Mouse (Mus musculus): ENCODE results near the gene Pced1b. TPM values are rescaled to one million over a fixed set of nuclear protein-coding genes. Genes with fewer than 3 reads are reported as not detected.

Gene Pced1b
- polyA plus RNA-seq, 1 experiment from 2014 or later = 5.5 TPM

GRCm38 (mm10) chr15:97278340-97278948, 31.5 kb downstream of the Pced1b start:
- DNase-seq (no peak), ATAC-seq (ENCODE audit: insufficient read depth) (no peak)
- H3K27ac ChIP-seq (ENCODE audit: low read depth) = no peak overlapping the region
- no peak overlapping the region for H3K9ac ChIP-seq
- no peak overlapping the region for H3K4me3 ChIP-seq (ENCODE audit: low read depth, low read length)
- H3K4me2 ChIP-seq = no peak overlapping the region
- no peaks in the 10 kb centered on the region; the same call in 1 of the 2 replicates for H3K4me1 ChIP-seq (ENCODE audit: insufficient read depth)
- 88% methylated on average over 9 of the region's 9 CpGs for WGBS
- H3K9me3 ChIP-seq (ENCODE audit: low read depth, low read length) = no peaks in the 10 kb centered on the region
- no peaks in the 10 kb centered on the region for H3K27me3 ChIP-seq (ENCODE audit: insufficient read depth, low read length)
- TF ChIP-seq CTCF (IDR thresholded peaks at IDR 0.05; ENCODE audit: low read depth) = no peak
- no peaks in the 10 kb centered on the region for H3K36me3 ChIP-seq (ENCODE audit: insufficient read depth)

- Histone ChIP-seq H3K36me3 (ENCODE audit: insufficient read depth) (no peaks in the 10 kb centered on the region), H3K4me3 (ENCODE audit: low read depth, low read length) (no peak overlapping the region), H3K9me3 (ENCODE audit: low read depth, low read length) (no peaks in the 10 kb centered on the region), H3K9ac (no peak overlapping the region), H3K27me3 (ENCODE audit: insufficient read depth, low read length) (no peaks in the 10 kb centered on the region), H3K4me2 (no peak overlapping the region), H3K4me1 (ENCODE audit: insufficient read depth) (no peaks in the 10 kb centered on the region; the same call in 1 of the 2 replicates), H3K27ac (ENCODE audit: low read depth) (no peak overlapping the region)
- TF ChIP-seq CTCF (IDR thresholded peaks at IDR 0.05; ENCODE audit: low read depth) = no peak
- DNase-seq = no peak
- ATAC-seq (ENCODE audit: insufficient read depth) = no peak
- WGBS = 78% methylated on average over 8 of the region's 8 CpGs
Observed at GRCm38 (mm10) chr15:97280131-97280530, 33.2 kb downstream of the Pced1b start.

DNA sequence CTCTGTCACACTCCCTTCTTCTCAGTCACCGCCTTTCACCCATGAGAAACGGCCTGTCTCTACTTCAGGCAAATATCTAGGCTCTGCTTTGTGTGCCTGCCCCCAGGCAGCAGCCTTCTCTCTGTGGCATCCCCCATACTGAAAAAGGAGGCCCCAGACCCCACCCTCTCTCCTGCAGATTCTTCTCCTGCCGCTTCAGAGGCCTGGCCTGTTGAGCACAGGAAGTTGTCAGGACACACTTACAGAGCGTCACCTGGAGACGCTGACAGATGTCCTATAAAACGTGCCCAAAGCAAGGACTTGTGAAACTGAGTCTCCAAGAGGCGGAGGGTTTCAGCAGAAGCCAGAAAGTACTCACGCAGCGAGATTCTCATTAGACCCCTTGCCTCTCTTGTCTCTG, 33.9 kb downstream of the Pced1b start:
- ATAC-seq (ENCODE audit: insufficient read depth) (no peak), DNase-seq (no peak)
- Histone ChIP-seq H3K4me3 (ENCODE audit: low read depth, low read length) (no peak overlapping the region), H3K36me3 (ENCODE audit: insufficient read depth) (no peaks in the 10 kb centered on the region), H3K9ac (no peak overlapping the region), H3K4me1 (ENCODE audit: insufficient read depth) (no peaks in the 10 kb centered on the region; the same call in 1 of the 2 replicates), H3K9me3 (ENCODE audit: low read depth, low read length) (no peaks in the 10 kb centered on the region), H3K4me2 (no peak overlapping the region), H3K27me3 (ENCODE audit: insufficient read depth, low read length) (no peaks in the 10 kb centered on the region), H3K27ac (ENCODE audit: low read depth) (no peak overlapping the region)
- WGBS = 41% methylated on average over 9 of the region's 9 CpGs
- TF ChIP-seq CTCF (IDR thresholded peaks at IDR 0.05; ENCODE audit: low read depth) = no peak

DNA sequence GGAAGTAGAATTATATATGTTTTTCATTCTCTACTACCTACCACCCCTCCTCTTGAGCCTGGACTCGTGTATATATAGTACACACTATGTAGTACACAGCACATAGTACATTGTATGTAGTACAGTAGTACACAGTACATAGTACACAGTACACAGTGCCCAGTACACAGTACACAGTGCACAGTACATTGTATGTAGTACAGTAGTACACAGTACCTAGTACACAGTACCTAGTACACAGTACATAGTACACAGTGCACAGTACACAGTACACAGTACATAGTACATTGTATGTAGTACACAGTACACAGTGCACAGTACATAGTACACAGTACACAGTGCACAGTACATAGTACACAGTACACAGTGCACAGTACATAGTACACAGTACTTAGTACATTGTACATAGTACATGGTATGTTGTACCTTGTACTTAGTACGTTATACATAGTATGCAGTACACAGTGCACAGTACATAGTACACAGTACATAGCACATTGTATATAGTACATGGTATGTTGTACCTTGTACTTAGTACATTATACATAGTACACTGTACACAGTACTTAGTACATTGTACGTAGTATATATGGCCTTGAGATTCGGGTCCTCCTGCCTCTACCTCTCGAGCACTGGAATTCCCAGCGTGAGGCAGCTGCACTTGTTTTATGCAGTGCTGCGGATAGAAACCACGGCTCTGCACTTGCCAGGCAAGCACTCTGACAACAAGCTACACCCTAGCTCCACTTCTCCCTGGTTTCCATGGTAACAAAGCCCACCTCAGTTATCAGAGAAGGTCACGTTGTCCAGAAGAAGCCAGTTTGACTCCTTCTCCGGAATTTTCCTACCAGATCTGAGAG, 35.0 kb downstream of the Pced1b start:
- peak; percentile 58; the same call in 1 of the 2 replicates for ATAC-seq (ENCODE audit: insufficient read depth)

GRCm38 (mm10) chr15:97282572-97282881, 35.6 kb downstream of the Pced1b start:
- H3K4me3 ChIP-seq (ENCODE audit: low read depth, low read length) = no peak overlapping the region
- no peaks in the 10 kb centered on the region for H3K27me3 ChIP-seq (ENCODE audit: insufficient read depth, low read length)
- no peaks in the 10 kb centered on the region for H3K36me3 ChIP-seq (ENCODE audit: insufficient read depth)
- DNase-seq (no peak), ATAC-seq (ENCODE audit: insufficient read depth) (0 out of 2 replicates have a peak, but pooled peaks have one; percentile 33)
- 54% methylated on average over 6 of the region's 6 CpGs for WGBS
- H3K9ac ChIP-seq = no peak overlapping the region
- no peak overlapping the region for H3K27ac ChIP-seq (ENCODE audit: low read depth)
- H3K4me1 ChIP-seq (ENCODE audit: insufficient read depth) = no peaks in the 10 kb centered on the region; the same call in 1 of the 2 replicates
- TF ChIP-seq CTCF (IDR thresholded peaks at IDR 0.05; ENCODE audit: low read depth) = no peak
- H3K4me2 ChIP-seq = 0 out of 2 replicates have a peak overlapping the region, but pooled peaks have one; percentile 15
- H3K9me3 ChIP-seq (ENCODE audit: low read depth, low read length) = no peaks in the 10 kb centered on the region

More for the DNA sequence above, 35.0 kb downstream of the Pced1b start:
- H3K36me3 ChIP-seq (ENCODE audit: insufficient read depth) = no peaks in the 10 kb centered on the region
- no peak overlapping the region for H3K27ac ChIP-seq (ENCODE audit: low read depth)
- H3K4me2 ChIP-seq = 0 out of 2 replicates have a peak overlapping the region, but pooled peaks have one; percentile 15
- H3K4me1 ChIP-seq (ENCODE audit: insufficient read depth) = no peaks in the 10 kb centered on the region; the same call in 1 of the 2 replicates
- no peak overlapping the region for H3K9ac ChIP-seq
- WGBS = 55% methylated on average over 10 of the region's 10 CpGs
- no peak for TF ChIP-seq CTCF (IDR thresholded peaks at IDR 0.05; ENCODE audit: low read depth)
- no peaks in the 10 kb centered on the region for H3K9me3 ChIP-seq (ENCODE audit: low read depth, low read length)
- H3K4me3 ChIP-seq (ENCODE audit: low read depth, low read length) = no peak overlapping the region
- H3K27me3 ChIP-seq (ENCODE audit: insufficient read depth, low read length) = no peaks in the 10 kb centered on the region
- DNase-seq = peak; percentile 63

DNA sequence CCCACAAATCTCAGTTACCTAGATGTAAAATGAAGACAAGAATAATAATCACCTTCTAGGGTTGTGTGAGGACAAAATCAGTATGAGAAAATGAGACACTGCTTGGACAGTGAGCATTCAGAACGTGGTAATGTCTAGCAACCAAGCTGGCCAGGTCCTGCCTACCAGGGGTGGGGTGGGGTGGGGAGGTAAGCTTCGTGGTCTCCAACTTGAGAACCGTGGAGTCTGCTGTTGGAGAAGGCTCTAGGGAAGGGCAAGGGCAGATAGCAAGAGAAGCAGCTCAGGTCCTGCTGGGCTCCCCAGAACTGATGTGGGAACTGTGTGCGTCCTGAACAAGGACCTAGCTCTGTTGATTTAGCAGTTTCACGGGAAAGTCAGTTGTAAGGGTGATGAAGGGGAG, 37.3 kb downstream of the Pced1b start:
- H3K27me3 ChIP-seq (ENCODE audit: insufficient read depth, low read length) = no peaks in the 10 kb centered on the region
- H3K9me3 ChIP-seq (ENCODE audit: low read depth, low read length) = no peaks in the 10 kb centered on the region
- no peak for DNase-seq
- H3K27ac ChIP-seq (ENCODE audit: low read depth) = no peak overlapping the region
- WGBS = 62% methylated on average over 5 of the region's 5 CpGs
- no peak overlapping the region for H3K4me2 ChIP-seq
- H3K9ac ChIP-seq = no peak overlapping the region
- no peak overlapping the region for H3K4me3 ChIP-seq (ENCODE audit: low read depth, low read length)
- H3K4me1 ChIP-seq (ENCODE audit: insufficient read depth) = no peaks in the 10 kb centered on the region; the same call in 1 of the 2 replicates
- TF ChIP-seq CTCF (IDR thresholded peaks at IDR 0.05; ENCODE audit: low read depth) = no peak
- no peak for ATAC-seq (ENCODE audit: insufficient read depth)
- no peaks in the 10 kb centered on the region for H3K36me3 ChIP-seq (ENCODE audit: insufficient read depth)

- Histone ChIP-seq H3K9ac (no peak overlapping the region), H3K4me3 (ENCODE audit: low read depth, low read length) (no peak overlapping the region), H3K4me2 (no peak overlapping the region), H3K27ac (ENCODE audit: low read depth) (no peak overlapping the region), H3K36me3 (ENCODE audit: insufficient read depth) (no peaks in the 10 kb centered on the region), H3K9me3 (ENCODE audit: low read depth, low read length) (no peaks in the 10 kb centered on the region), H3K27me3 (ENCODE audit: insufficient read depth, low read length) (no peaks in the 10 kb centered on the region), H3K4me1 (ENCODE audit: insufficient read depth) (no peaks in the 10 kb centered on the region; the same call in 1 of the 2 replicates)
- 81% methylated on average over 10 of the region's 10 CpGs for WGBS
- TF ChIP-seq CTCF (IDR thresholded peaks at IDR 0.05; ENCODE audit: low read depth) = no peak
- ATAC-seq (ENCODE audit: insufficient read depth) (no peak), DNase-seq (no peak)
Observed at GRCm38 (mm10) chr15:97285665-97286212, 38.8 kb downstream of the Pced1b start.

Measured in lung, embryonic 14.5 days (tissue).